Mouse (Mus musculus) heart, embryonic 13.5 days (tissue): Measurements from ENCODE around the gene Cdon. TPM values are rescaled to one million over a fixed set of nuclear protein-coding genes. Genes with fewer than 3 reads are reported as not detected.

ENCODE experiments used
- ATAC-seq: fragments of 200-750 bp; cut with Nextera tagmentation; 2 replicates; pipeline ENCODE4 v1.8.0; 2017; ENCODE audit warnings: moderate TSS enrichment; ENCODE audit not compliant: insufficient number of reproducible peaks, low FRiP score, low TSS enrichment; ENCODE audit errors: extremely low read depth
- H3K27ac ChIP-seq: fragments of 300-500 bp; sonication (generic); replicated peaks from 2 replicates; pipeline ENCODE4 v1.5.1; 2015; ENCODE audit warnings: moderate library complexity, mild to moderate bottlenecking, inconsistent platforms
- H3K27me3 ChIP-seq: fragments of 300-500 bp; sonication (generic); replicated peaks from 2 replicates; pipeline ENCODE4 v1.6.1; 2015; ENCODE audit warnings: mild to moderate bottlenecking, inconsistent platforms
- H3K36me3 ChIP-seq: fragments of 300-500 bp; sonication (generic); 2 replicates; pipeline ENCODE4 v1.6.1; 2015; ENCODE audit warnings: mild to moderate bottlenecking, inconsistent platforms
- H3K4me1 ChIP-seq: fragments of 300-500 bp; sonication (generic); 2 replicates; pipeline ENCODE4 v1.6.1; 2015; ENCODE audit warnings: inconsistent platforms
- H3K4me2 ChIP-seq: fragments of 300-500 bp; sonication (generic); 2 replicates; pipeline ENCODE4 v1.6.1; 2015; ENCODE audit warnings: inconsistent platforms, mild to moderate bottlenecking, moderate library complexity
- H3K4me3 ChIP-seq: fragments of 300-500 bp; sonication (generic); 2 replicates; pipeline ENCODE4 v1.5.1; 2015; ENCODE audit warnings: moderate library complexity, mild to moderate bottlenecking, inconsistent platforms
- H3K9ac ChIP-seq: fragments of 300-500 bp; sonication (generic); 2 replicates; pipeline ENCODE4 v1.6.1; 2015; ENCODE audit warnings: inconsistent platforms, mild to moderate bottlenecking, moderate library complexity
- H3K9me3 ChIP-seq: fragments of 300-500 bp; sonication (generic); 2 replicates; pipeline ENCODE4 v1.6.1; 2016; ENCODE audit warnings: inconsistent platforms
- WGBS: fragments of 180-500 bp; shearing (Covaris S2); methylation state at CpG from one replicate; pipeline ENCODE4 v1.1.7; 2015; ENCODE audit warnings: mixed read lengths; 5-methylcytosine and 5-hydroxymethylcytosine counted together
- polyA plus RNA-seq: library from polyadenylated mRNA; unstranded; fragments of >200 nt; fragmentation: Nextera tagmentation; extraction: Ambion mirVana; gene quantifications from 2 replicates; pipeline ENCODE4 v1.2.1, GENCODE M21; 2015

The Cdon gene
- polyA plus RNA-seq, 1 experiment from 2014 or later, result 5.0 TPM

DNA sequence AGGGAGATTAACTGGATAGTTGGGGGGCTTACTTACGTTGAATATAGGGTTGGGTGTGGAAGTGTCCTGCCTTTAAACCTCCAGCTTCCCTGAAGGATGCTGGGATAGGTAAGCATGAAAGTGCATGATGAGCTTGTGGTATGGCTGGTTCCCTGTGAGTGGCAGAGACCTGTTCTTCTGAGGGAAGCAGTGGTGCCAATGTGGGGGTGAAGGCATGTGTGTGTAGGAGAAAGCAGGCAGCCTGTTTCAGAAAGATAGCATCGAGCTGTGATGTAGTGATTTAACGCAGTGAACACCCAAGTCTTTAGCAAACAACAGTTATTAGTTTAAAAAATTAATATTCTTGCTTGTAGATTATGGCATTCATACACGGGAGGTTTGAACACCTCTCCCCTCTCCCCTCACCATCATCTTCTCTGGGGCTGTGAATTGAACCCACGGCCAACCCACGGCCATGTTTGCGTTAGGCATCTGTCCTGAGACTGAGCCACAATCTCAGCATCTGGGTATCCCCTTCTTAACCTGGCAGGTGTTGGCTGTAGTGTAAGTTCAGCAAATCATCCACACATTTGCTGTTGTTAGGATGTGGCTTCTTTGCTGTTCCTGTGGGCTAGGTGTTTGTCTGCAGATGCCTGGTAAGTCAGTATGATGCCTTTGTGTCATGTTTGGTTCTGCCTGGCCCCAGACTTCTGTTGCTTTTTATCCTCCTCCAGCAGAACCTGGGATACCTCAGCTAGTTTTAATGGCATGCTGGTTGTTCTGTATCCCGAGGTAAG lies 17.5 kb downstream of the Cdon start:
- H3K9me3 ChIP-seq, result no peaks in the 10 kb centered on the region
- no peak overlapping the region for H3K4me3 ChIP-seq
- peaks cover 44% of the 10 kb centered on the region for H3K4me1 ChIP-seq
- H3K4me2 ChIP-seq, result no peak overlapping the region
- H3K27ac ChIP-seq, result no peak overlapping the region
- WGBS, result 82% methylated on average over 8 of the region's 8 CpGs
- H3K36me3 ChIP-seq, result no peaks in the 10 kb centered on the region
- H3K27me3 ChIP-seq, result no peaks in the 10 kb centered on the region
- no peak overlapping the region for H3K9ac ChIP-seq
- no peak for ATAC-seq

DNA sequence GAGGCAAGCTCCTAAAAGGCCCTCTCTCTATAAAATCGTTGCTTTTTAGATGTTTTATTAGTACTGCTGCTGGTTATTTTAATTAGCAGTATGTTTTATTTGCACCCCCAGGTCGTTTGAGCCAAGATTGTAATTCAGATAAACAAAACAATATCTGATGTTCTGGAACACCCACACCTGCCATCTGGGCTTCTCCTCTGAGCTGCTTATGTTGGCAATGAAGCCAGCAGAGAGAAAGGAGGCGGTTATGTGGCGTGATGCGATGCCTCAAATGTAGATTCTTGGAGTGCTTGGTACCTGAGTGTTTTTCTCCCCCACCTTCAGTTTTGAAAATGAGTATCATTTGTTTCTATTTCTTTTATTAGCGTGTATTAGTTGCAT lies 18.1 kb downstream of the Cdon start:
- Histone ChIP-seq H3K9me3 (no peaks in the 10 kb centered on the region), H3K27ac (no peak overlapping the region), H3K9ac (no peak overlapping the region), H3K4me2 (no peak overlapping the region), H3K4me3 (no peak overlapping the region), H3K27me3 (no peaks in the 10 kb centered on the region), H3K4me1 (peaks cover 41% of the 10 kb centered on the region), H3K36me3 (no peaks in the 10 kb centered on the region)
- no peak for ATAC-seq
- WGBS, result 71% methylated on average over 6 of the region's 6 CpGs

DNA sequence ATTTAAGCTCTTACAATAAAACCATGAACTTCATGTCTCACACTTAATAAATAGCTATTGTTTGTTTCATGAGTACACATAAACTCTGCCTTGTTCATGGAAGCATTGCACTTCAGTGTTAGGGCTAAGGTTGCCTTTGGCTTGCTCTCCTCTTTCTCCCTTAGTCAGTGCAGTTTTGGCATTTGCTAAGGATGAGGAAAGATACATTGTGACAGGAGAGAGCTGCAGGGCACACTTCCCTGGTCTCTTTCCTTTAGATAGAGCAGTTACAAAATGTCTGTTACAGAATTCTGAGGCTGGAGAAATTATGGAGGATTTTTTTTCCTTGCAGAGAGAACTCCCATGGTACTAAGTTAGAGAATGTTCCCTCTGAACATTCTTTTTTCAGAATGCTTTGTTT lies 18.8 kb downstream of the Cdon start:
- no peaks in the 10 kb centered on the region for H3K27me3 ChIP-seq
- no peak overlapping the region for H3K9ac ChIP-seq
- H3K9me3 ChIP-seq, result no peaks in the 10 kb centered on the region
- H3K4me2 ChIP-seq, result no peak overlapping the region
- no peak for ATAC-seq
- H3K36me3 ChIP-seq, result no peaks in the 10 kb centered on the region
- no peak overlapping the region for H3K27ac ChIP-seq
- no peak overlapping the region for H3K4me3 ChIP-seq
- H3K4me1 ChIP-seq, result peaks cover 39% of the 10 kb centered on the region

DNA sequence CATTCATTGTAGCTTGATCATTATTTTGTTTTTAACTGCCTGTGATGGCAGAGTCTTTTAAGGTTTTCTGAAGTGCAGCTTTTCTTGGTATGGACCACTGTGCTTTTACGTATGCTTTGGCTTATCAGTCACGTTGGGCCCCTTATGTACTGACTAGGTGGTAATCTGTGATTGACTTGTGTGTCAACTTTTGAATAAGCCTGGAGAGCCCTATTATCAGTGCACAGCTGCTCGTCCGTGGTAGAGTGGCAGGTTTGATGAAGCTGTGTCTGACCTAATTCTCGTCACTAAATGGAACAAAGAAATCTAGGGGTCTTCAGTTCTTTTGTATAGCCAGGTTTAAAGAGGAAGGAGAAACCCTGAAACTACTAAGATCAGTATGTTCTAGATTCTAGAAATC lies 21.5 kb downstream of the Cdon start:
- H3K9ac ChIP-seq, result no peak overlapping the region
- no peaks in the 10 kb centered on the region for H3K27me3 ChIP-seq
- H3K27ac ChIP-seq, result no peak overlapping the region
- H3K4me2 ChIP-seq, result no peak overlapping the region
- no peaks in the 10 kb centered on the region for H3K9me3 ChIP-seq
- 22% methylated on average over 5 of the region's 5 CpGs for WGBS
- no peak overlapping the region for H3K4me3 ChIP-seq
- no peak for ATAC-seq
- H3K36me3 ChIP-seq, result peaks cover 9% of the 10 kb centered on the region
- peaks cover 32% of the 10 kb centered on the region for H3K4me1 ChIP-seq

DNA sequence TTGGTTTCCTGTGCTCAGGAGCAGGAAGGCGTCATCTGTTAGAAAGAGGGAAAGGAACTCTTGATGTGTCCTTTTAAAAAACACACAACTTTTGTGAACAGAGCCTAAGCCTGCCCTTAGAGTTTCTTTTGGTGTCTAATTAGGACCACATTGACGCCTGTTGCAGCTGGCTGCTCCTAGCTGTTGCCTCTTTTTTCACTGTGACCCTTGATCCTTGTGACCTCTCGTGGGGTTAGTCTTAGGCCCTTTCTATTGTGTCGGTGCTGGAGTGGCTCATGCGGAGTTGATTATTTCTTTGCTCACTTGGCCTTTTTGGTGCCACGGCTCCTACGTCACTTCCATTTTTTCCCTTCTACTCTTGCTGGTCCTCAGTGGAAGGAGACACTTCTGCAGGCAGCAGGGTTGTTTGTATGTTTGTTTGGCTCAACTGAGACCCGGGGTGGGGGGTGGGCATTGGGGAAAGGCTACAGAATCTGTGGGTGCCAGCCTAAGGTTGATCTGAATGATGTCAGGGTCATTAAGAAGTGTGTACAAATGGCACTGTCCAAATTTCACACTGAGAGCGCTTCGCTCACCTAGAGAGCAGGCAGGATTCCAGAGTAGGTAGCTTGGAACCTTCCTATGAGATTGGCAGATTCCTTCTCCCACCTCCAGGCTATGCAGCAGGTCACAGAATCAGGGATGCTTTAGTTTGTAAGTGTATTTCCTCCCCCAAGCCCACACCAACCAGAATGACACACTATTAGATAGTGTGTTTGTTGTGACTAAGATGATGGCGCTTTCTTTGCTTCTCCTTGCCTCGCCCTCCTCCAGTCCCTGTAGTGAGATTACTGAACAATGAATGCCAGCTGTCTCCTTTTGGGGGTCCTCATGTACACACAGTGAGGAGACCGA lies 22.9 kb downstream of the Cdon start:
- WGBS, result 70% methylated on average over 13 of the region's 13 CpGs
- no peak for ATAC-seq
- H3K4me3 ChIP-seq, result no peak overlapping the region
- peaks cover 9% of the 10 kb centered on the region for H3K36me3 ChIP-seq
- H3K27me3 ChIP-seq, result no peaks in the 10 kb centered on the region
- H3K9ac ChIP-seq, result no peak overlapping the region
- H3K9me3 ChIP-seq, result no peaks in the 10 kb centered on the region
- peaks cover 30% of the 10 kb centered on the region for H3K4me1 ChIP-seq
- no peak overlapping the region for H3K4me2 ChIP-seq
- no peak overlapping the region for H3K27ac ChIP-seq

DNA sequence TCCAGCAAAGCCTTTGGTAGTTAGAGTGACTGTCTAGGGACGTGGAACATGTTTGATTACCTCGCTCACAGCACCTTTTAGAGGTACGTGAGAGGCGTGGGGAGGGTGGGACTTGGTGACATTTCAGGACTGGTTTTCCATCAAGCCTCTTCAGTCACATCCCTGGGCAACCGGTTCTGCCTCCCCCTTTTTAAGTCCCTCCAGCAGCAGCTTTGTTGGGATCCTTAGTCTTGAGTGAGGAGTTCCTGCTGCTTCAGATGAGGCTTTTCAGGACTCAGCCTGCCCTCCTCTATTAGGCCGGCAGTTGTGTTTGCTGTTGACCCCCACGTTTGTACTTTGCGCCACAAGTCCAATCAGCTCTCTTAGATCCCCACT lies 23.6 kb downstream of the Cdon start:
- Histone ChIP-seq H3K36me3 (peaks cover 9% of the 10 kb centered on the region), H3K4me3 (no peak overlapping the region), H3K4me2 (no peak overlapping the region), H3K9ac (no peak overlapping the region), H3K27ac (no peak overlapping the region), H3K9me3 (no peaks in the 10 kb centered on the region), H3K27me3 (no peaks in the 10 kb centered on the region), H3K4me1 (peaks cover 25% of the 10 kb centered on the region)
- WGBS, result 62% methylated on average over 8 of the region's 8 CpGs
- ATAC-seq, result no peak

DNA sequence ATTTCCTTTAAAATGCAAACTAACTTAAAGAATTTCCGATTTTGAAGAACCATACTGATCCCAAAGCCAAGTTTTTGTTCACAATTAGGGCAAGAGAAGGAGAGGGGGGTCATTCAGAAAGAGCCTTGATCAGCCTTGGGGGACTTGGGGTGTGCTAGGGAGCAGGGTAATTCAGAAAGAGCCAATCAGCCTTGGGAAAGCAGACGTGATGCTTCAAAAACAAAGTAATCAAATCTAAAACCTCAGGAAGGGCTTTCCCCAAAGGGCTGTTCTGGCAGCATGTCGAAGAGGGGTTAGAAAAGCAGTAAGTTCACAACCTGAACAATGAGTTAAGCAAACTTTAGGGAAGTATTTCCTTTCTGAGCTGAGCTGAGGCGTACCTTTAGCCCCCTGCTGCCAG lies 26.0 kb downstream of the Cdon start:
- H3K4me2 ChIP-seq, result no peak overlapping the region
- H3K27ac ChIP-seq, result no peak overlapping the region
- H3K9me3 ChIP-seq, result no peaks in the 10 kb centered on the region
- H3K36me3 ChIP-seq, result peaks cover 11% of the 10 kb centered on the region
- no peak for ATAC-seq
- no peak overlapping the region for H3K9ac ChIP-seq
- H3K4me1 ChIP-seq, result peaks cover 27% of the 10 kb centered on the region
- WGBS, result 64% methylated on average over 4 of the region's 4 CpGs
- no peaks in the 10 kb centered on the region for H3K27me3 ChIP-seq
- H3K4me3 ChIP-seq, result no peak overlapping the region

DNA sequence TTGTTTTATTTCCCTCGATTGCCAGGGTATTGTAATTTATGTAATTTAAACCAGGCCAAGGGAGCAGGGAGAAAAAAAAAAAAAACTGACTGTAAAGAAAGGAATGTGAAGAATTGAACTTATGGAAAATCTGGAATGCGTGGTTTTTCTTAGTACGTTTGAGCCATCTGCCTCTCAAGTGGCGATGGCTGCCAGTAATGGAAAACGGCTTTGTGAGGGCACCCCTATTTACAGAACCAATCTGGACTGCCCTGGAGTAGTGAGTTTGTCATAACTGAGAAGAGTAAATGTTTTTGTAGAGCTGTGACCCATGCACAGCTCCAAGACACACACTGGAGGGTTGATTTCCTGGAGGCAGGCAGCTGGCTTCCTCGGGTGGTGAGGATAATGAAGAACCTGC lies 32.4 kb downstream of the Cdon start:
- H3K9me3 ChIP-seq, result no peaks in the 10 kb centered on the region
- H3K4me3 ChIP-seq, result no peak overlapping the region
- ATAC-seq, result no peak
- H3K36me3 ChIP-seq, result peaks cover 59% of the 10 kb centered on the region
- no peak overlapping the region for H3K4me2 ChIP-seq
- no peak overlapping the region for H3K27ac ChIP-seq
- H3K27me3 ChIP-seq, result no peaks in the 10 kb centered on the region
- no peak overlapping the region for H3K9ac ChIP-seq
- H3K4me1 ChIP-seq, result peaks cover 13% of the 10 kb centered on the region; the same call in 1 of the 2 replicates
- WGBS, result 59% methylated on average over 6 of the region's 6 CpGs

DNA sequence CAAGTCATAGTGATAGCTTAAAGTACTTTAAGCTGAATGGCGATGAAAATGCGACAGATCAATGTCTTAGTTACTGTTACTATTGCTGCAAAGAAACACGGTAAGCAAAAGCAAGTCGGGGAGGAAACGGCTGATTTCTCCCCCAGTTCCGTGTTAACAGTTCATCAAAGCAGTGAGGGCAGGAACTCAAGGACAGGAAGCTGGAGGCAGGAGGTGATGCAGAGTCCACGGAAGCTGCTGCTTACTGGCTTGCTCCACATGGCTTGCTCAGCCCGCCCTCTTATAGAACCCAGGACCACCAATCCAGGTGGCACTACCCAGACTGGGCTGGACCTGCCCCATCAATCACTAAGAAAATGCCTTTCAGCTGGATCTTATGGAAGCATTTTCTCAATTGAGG lies 38.7 kb downstream of the Cdon start:
- Histone ChIP-seq H3K4me2 (no peak overlapping the region), H3K27ac (no peak overlapping the region), H3K36me3 (peaks cover 73% of the 10 kb centered on the region), H3K27me3 (no peaks in the 10 kb centered on the region), H3K4me1 (peaks cover 7% of the 10 kb centered on the region; the same call in 1 of the 2 replicates), H3K4me3 (no peak overlapping the region), H3K9ac (no peak overlapping the region), H3K9me3 (no peaks in the 10 kb centered on the region)
- no peak for ATAC-seq
- WGBS, result 70% methylated on average over 8 of the region's 8 CpGs

DNA sequence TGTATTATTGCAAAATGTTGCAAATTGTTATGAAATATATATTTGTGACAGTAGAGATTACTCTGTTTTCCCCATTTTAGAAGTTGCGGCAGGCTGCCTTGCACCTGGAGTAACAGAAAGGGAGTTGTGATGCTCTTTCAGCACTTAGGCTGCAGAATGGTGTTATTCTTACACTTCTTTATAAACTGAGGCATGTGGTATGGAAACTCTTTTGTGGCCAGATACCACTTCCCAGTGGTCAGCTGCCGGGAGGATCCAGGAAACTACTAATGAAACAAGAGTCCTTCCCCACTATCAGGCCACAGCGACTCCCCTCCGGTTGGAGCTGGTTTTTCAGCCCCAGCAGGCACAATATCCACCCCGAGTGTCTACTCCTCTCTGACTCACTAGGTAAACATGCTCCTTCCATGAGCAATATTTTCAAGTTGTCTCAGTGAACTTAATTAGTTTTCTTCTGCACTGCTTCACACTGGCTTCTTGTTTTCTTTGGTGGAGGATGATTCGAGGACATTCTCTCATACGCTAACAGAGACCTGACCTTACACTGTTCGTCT lies 46.4 kb downstream of the Cdon start:
- ATAC-seq, result no peak
- peaks cover 9% of the 10 kb centered on the region; the same call in 1 of the 2 replicates for H3K4me1 ChIP-seq
- H3K9ac ChIP-seq, result no peak overlapping the region
- H3K36me3 ChIP-seq, result peaks cover 55% of the 10 kb centered on the region
- no peak overlapping the region for H3K4me3 ChIP-seq
- H3K4me2 ChIP-seq, result no peak overlapping the region
- H3K27me3 ChIP-seq, result no peaks in the 10 kb centered on the region
- H3K27ac ChIP-seq, result no peak overlapping the region
- H3K9me3 ChIP-seq, result no peaks in the 10 kb centered on the region
- WGBS, result 50% methylated on average over 8 of the region's 8 CpGs

DNA sequence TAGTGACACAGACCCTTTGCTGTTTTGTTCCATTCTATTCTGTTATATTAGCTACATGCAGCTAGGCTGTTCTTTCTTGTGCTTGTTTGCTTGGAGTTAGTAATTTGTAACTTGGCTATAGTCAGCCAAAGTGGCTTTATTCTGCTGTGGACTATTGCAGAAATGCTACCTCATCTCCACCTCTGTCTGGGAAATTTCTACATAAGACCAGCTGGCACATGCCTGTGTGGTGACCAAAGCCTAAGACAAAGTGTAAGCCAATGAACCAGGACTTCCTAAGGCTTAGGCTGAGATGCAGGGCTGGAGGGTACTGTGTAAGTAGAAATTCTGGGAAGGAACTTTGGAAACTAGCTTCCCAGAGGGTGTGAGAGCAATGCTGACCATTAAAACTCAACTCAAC lies 48.0 kb downstream of the Cdon start:
- no peak for ATAC-seq

More for the DNA sequence above, 48.0 kb downstream of the Cdon start:
- no peak overlapping the region for H3K9ac ChIP-seq
- H3K4me1 ChIP-seq, result peaks cover 9% of the 10 kb centered on the region; the same call in 1 of the 2 replicates
- no peak overlapping the region for H3K27ac ChIP-seq
- H3K9me3 ChIP-seq, result no peaks in the 10 kb centered on the region
- H3K4me2 ChIP-seq, result no peak overlapping the region
- H3K4me3 ChIP-seq, result no peak overlapping the region
- no peaks in the 10 kb centered on the region for H3K27me3 ChIP-seq
- peaks cover 60% of the 10 kb centered on the region for H3K36me3 ChIP-seq
